Mouse (Mus musculus): ENCODE results near the gene Cacng3.

DNA sequence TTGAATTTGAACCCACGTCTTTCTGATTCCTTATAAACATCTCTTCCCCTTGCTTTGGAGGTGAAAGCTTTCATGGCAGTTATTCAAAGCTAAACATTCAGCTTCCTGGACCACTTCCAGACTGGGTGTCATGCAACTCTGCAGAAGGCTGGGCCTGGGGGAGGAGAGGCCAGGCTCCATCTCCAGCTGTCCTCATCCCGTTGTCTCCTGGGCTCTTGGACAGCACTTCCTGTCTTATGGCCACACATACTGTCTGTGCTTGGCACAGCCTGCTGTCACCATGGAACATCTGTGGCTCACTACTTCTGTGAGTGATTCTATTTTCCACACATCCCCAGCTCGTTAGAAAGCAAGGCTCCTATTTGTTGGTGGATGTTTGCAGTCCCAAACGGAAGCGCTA, 31.5 kb downstream of the Cacng3 start:
- TF ChIP-seq CTCF (IDR thresholded peaks at IDR 0.05; ENCODE audit: low read depth) = no peak
- no peak for TF ChIP-seq EP300 (IDR thresholded peaks at IDR 0.05; ENCODE audit: low read depth)
